Mouse (Mus musculus) heart, embryonic 16.5 days (tissue): ENCODE data around the gene Fmo4. TPM values are rescaled to one million over a fixed set of nuclear protein-coding genes. Genes with fewer than 3 reads are reported as not detected.
"Not testable (repeated sequence)": the region's sequence is repeated elsewhere in the genome, so short reads cannot be mapped to it uniquely, and the experiment has no call there.

Experiments used
- ATAC-seq: fragments of 200-750 bp; cut with Nextera tagmentation; replicated peaks from 2 replicates; pipeline ENCODE4 v1.8.0; 2017; ENCODE audit warnings: moderate number of reproducible peaks; ENCODE audit not compliant: insufficient read depth, low FRiP score; ENCODE audit errors: extremely low read depth
- H3K27ac ChIP-seq: fragments of 300-500 bp; sonication (generic); 2 replicates; pipeline ENCODE4 v1.5.1; 2014; ENCODE audit warnings: mild to moderate bottlenecking, low read length, control low read depth, moderate library complexity
- H3K27me3 ChIP-seq: fragments of 300-500 bp; sonication (generic); 2 replicates; pipeline ENCODE4 v1.6.1; 2014; ENCODE audit warnings: low read length, mixed read lengths; ENCODE audit not compliant: control insufficient read depth, insufficient read depth
- H3K36me3 ChIP-seq: fragments of 300-500 bp; sonication (generic); 2 replicates; pipeline ENCODE4 v1.6.1; 2014; ENCODE audit not compliant: control insufficient read depth, insufficient read depth
- H3K4me1 ChIP-seq: fragments of 300-500 bp; sonication (generic); 2 replicates; pipeline ENCODE4 v1.6.1; 2014; ENCODE audit warnings: low read length, mixed read lengths; ENCODE audit not compliant: control insufficient read depth, insufficient read depth
- H3K4me2 ChIP-seq: fragments of 300-500 bp; sonication (generic); 2 replicates; pipeline ENCODE4 v1.6.1; 2014; ENCODE audit warnings: low read depth, mild to moderate bottlenecking, control low read depth, low read length
- H3K4me3 ChIP-seq: fragments of 300-500 bp; sonication (generic); 2 replicates; pipeline ENCODE4 v1.5.1; 2014; ENCODE audit warnings: mild to moderate bottlenecking, control low read depth, low read length
- H3K9ac ChIP-seq: fragments of 300-500 bp; sonication (generic); 2 replicates; pipeline ENCODE4 v1.6.1; 2014; ENCODE audit warnings: low read length, control low read depth
- H3K9me3 ChIP-seq: fragments of 300-500 bp; sonication (generic); replicated peaks from 2 replicates; pipeline ENCODE4 v1.6.1; 2016; ENCODE audit warnings: low read length; ENCODE audit not compliant: control insufficient read depth
- WGBS: fragments of 180-500 bp; shearing (Covaris S2); extraction: QIAGEN DNeasy Blood & Tissue Kit; methylation state at CpG from one replicate; pipeline ENCODE4 v1.1.7; 2014; 5-methylcytosine and 5-hydroxymethylcytosine counted together
- polyA plus RNA-seq: library from polyadenylated mRNA; unstranded; fragments of >200 nt; fragmentation: Nextera tagmentation; extraction: Ambion mirVana; gene quantifications from 2 replicates; pipeline ENCODE4 v1.2.1, GENCODE M21; 2015

The Fmo4 gene
- polyA plus RNA-seq, 1 experiment from 2014 or later, result 0.30 TPM

GRCm38 (mm10) chr1:162807441-162807840 is 6.3 kb downstream of the Fmo4 start:
- Histone ChIP-seq H3K4me1 (no peaks in the 10 kb centered on the region), H3K9ac (no peak overlapping the region), H3K4me2 (no peak overlapping the region), H3K36me3 (no peaks in the 10 kb centered on the region), H3K27me3 (no peaks in the 10 kb centered on the region), H3K4me3 (no peak overlapping the region), H3K27ac (no peak overlapping the region), H3K9me3 (no peaks in the 10 kb centered on the region)
- 79% methylated on average over 5 of the region's 5 CpGs for WGBS
- no peak for ATAC-seq

- H3K36me3 ChIP-seq, result no peaks in the 10 kb centered on the region
- no peaks in the 10 kb centered on the region for H3K27me3 ChIP-seq
- H3K9ac ChIP-seq, result no peak overlapping the region
- ATAC-seq, result no peak
- no peak overlapping the region for H3K4me3 ChIP-seq
- no peaks in the 10 kb centered on the region for H3K4me1 ChIP-seq
- H3K9me3 ChIP-seq, result no peaks in the 10 kb centered on the region
- 51% methylated on average over 5 of the region's 5 CpGs for WGBS
- no peak overlapping the region for H3K4me2 ChIP-seq
- H3K27ac ChIP-seq, result no peak overlapping the region
Measured at GRCm38 (mm10) chr1:162805011-162805410, 8.8 kb downstream of the Fmo4 start.

GRCm38 (mm10) chr1:162796441-162796840 is 17.3 kb downstream of the Fmo4 start:
- H3K4me2 ChIP-seq, result no peak overlapping the region
- no peak for ATAC-seq
- H3K9ac ChIP-seq, result no peak overlapping the region
- no peak overlapping the region for H3K4me3 ChIP-seq
- H3K27ac ChIP-seq, result no peak overlapping the region
- H3K9me3 ChIP-seq, result no peaks in the 10 kb centered on the region
- H3K27me3 ChIP-seq, result no peaks in the 10 kb centered on the region
- no peaks in the 10 kb centered on the region for H3K36me3 ChIP-seq
- H3K4me1 ChIP-seq, result no peaks in the 10 kb centered on the region

GRCm38 (mm10) chr1:162792306-162793044 is 21.3 kb downstream of the Fmo4 start:
- H3K9ac ChIP-seq, result no peak overlapping the region
- no peak for ATAC-seq
- H3K9me3 ChIP-seq, result no peaks in the 10 kb centered on the region
- H3K4me2 ChIP-seq, result no peak overlapping the region
- H3K4me3 ChIP-seq, result no peak overlapping the region
- WGBS, result 72% methylated on average over 7 of the region's 7 CpGs
- no peaks in the 10 kb centered on the region for H3K27me3 ChIP-seq
- H3K27ac ChIP-seq, result no peak overlapping the region
- H3K36me3 ChIP-seq, result no peaks in the 10 kb centered on the region
- H3K4me1 ChIP-seq, result no peaks in the 10 kb centered on the region

GRCm38 (mm10) chr1:162785222-162785621 is 28.6 kb downstream of the Fmo4 start:
- Histone ChIP-seq H3K4me2 (no peak overlapping the region), H3K27me3 (no peaks in the 10 kb centered on the region), H3K27ac (no peak overlapping the region), H3K9ac (no peak overlapping the region), H3K36me3 (no peaks in the 10 kb centered on the region), H3K4me3 (no peak overlapping the region), H3K9me3 (no peaks in the 10 kb centered on the region), H3K4me1 (no peaks in the 10 kb centered on the region)
- no peak for ATAC-seq
- 75% methylated on average over 4 of the region's 4 CpGs for WGBS

- Histone ChIP-seq H3K4me3 (no peak overlapping the region), H3K27ac (no peak overlapping the region), H3K36me3 (no peaks in the 10 kb centered on the region), H3K9ac (no peak overlapping the region), H3K27me3 (no peaks in the 10 kb centered on the region), H3K4me2 (no peak overlapping the region), H3K4me1 (no peaks in the 10 kb centered on the region), H3K9me3 (no peaks in the 10 kb centered on the region)
- ATAC-seq, result no peak
- 67% methylated on average over 7 of the region's 7 CpGs for WGBS
Measured at GRCm38 (mm10) chr1:162783669-162784248, 30.0 kb downstream of the Fmo4 start.

GRCm38 (mm10) chr1:162781035-162781434 is 32.7 kb downstream of the Fmo4 start:
- H3K4me3 ChIP-seq, H3K9me3 ChIP-seq, H3K36me3 ChIP-seq, H3K27ac ChIP-seq, ATAC-seq, H3K27me3 ChIP-seq, H3K4me1 ChIP-seq, H3K4me2 ChIP-seq, H3K9ac ChIP-seq: not testable (repeated sequence)
- 88% methylated on average over 2 of the region's 2 CpGs for WGBS

GRCm38 (mm10) chr1:162777943-162778538 is 35.7 kb downstream of the Fmo4 start:
- Histone ChIP-seq H3K9ac (no peak overlapping the region), H3K4me2 (no peak overlapping the region), H3K9me3 (no peaks in the 10 kb centered on the region), H3K4me1 (peaks cover 6% of the 10 kb centered on the region; the same call in 1 of the 2 replicates), H3K4me3 (no peak overlapping the region), H3K27ac (no peak overlapping the region), H3K27me3 (no peaks in the 10 kb centered on the region), H3K36me3 (no peaks in the 10 kb centered on the region)
- no peak for ATAC-seq
- 44% methylated on average over 5 of the region's 5 CpGs for WGBS

GRCm38 (mm10) chr1:162773661-162774060 is 40.1 kb downstream of the Fmo4 start:
- Histone ChIP-seq H3K4me2 (no peak overlapping the region), H3K27ac (no peak overlapping the region), H3K27me3 (no peaks in the 10 kb centered on the region), H3K36me3 (no peaks in the 10 kb centered on the region), H3K4me3 (no peak overlapping the region), H3K9ac (no peak overlapping the region), H3K4me1 (peaks cover 6% of the 10 kb centered on the region; the same call in 1 of the 2 replicates), H3K9me3 (no peaks in the 10 kb centered on the region)
- ATAC-seq, result no peak
- WGBS, result 68% methylated on average over 4 of the region's 4 CpGs
